Mouse (Mus musculus) embryo, embryonic 10.5 days (tissue): ENCODE measurements around the gene Grin2b.
A peak's percentile ranks its signal among the peaks of the same experiment; 100 is the strongest.
"Not testable (repeated sequence)": the region's sequence is repeated elsewhere in the genome, so short reads cannot be mapped to it uniquely, and the experiment has no call there.

ENCODE experiments used
- DNase-seq: peaks from one replicate; pipeline ENCODE4 v3.0.0-alpha.2; 2015; ENCODE audit warnings: low spot score

Gene Grin2b

GRCm38 (mm10) chr6:135700717-135701345 is 472.5 kb downstream of the Grin2b start:
- no peak for DNase-seq

GRCm38 (mm10) chr6:135692533-135692932 is 480.8 kb downstream of the Grin2b start:
- DNase-seq, result peak; percentile 53

- no peak for DNase-seq
Measured at GRCm38 (mm10) chr6:135691561-135691960, 481.8 kb downstream of the Grin2b start.

- DNase-seq, result no peak
Measured at GRCm38 (mm10) chr6:135687926-135688325, 485.4 kb downstream of the Grin2b start.

- no peak for DNase-seq
Measured at GRCm38 (mm10) chr6:135684206-135684605, 489.1 kb downstream of the Grin2b start.

- not testable (repeated sequence) for DNase-seq
Measured at GRCm38 (mm10) chr6:135681423-135681822, 491.9 kb downstream of the Grin2b start.

GRCm38 (mm10) chr6:135680105-135680710 is 493.1 kb downstream of the Grin2b start:
- no peak for DNase-seq

- peak; percentile 3 for DNase-seq
Measured at GRCm38 (mm10) chr6:135674380-135674779, 498.9 kb downstream of the Grin2b start.

GRCm38 (mm10) chr6:135672003-135672402 is 501.3 kb downstream of the Grin2b start:
- DNase-seq, result no peak
